Mouse (Mus musculus): Measurements from ENCODE around the gene Lingo4.

- no peak for TF ChIP-seq POLR2AphosphoS2 (IDR thresholded peaks at IDR 0.05; ENCODE audit: low read length)
- TF ChIP-seq POLR2A (IDR thresholded peaks at IDR 0.05; ENCODE audit: control insufficient read depth in 1 of 2, insufficient read depth in 1 of 2, low read depth in 1 of 2, low read length in 2 of 2, poor library complexity in 1 of 2), result no peak
- TF ChIP-seq CTCF (IDR thresholded peaks at IDR 0.05 in 2 of 3, conservative IDR thresholded peaks at IDR 0.05 in 1 of 3; ENCODE audit: control insufficient read depth in 1 of 3, insufficient read depth in 1 of 3, low read depth in 2 of 3, low read length in 3 of 3, poor library complexity in 1 of 3, severe bottlenecking in 1 of 3), result no peak
- no peak for TF ChIP-seq GATA1 (IDR thresholded peaks at IDR 0.05; ENCODE audit: low read depth, low read length)
- no peak for TF ChIP-seq EP300 (IDR thresholded peaks at IDR 0.05; ENCODE audit: low read depth in 1 of 2, low read length in 2 of 2)
- no peak for TF ChIP-seq E2F4 (IDR thresholded peaks at IDR 0.05; ENCODE audit: borderline replicate concordance, low read depth, low read length)
- no peak for TF ChIP-seq MAZ (IDR thresholded peaks at IDR 0.05; ENCODE audit: low read depth, low read length)
These were observed 5.3 kb upstream of the Lingo4 start for GRCm38 (mm10) chr3:94393049-94393448.
